Mouse (Mus musculus) cortical plate, adult 2 months (tissue): ENCODE measurements around the gene Esrrb. TPM values are rescaled to one million over a fixed set of nuclear protein-coding genes. Genes with fewer than 3 reads are reported as not detected.

ENCODE experiments used
- H3K27ac ChIP-seq: fragments of 200-500 bp; 2 replicates; pipeline ENCODE4 v1.5.1; 2012; ENCODE audit warnings: low read length, control low read depth, inconsistent platforms; ENCODE audit not compliant: insufficient read depth
- H3K4me1 ChIP-seq: fragments of 200-500 bp; 2 replicates; pipeline ENCODE4 v1.6.1; 2011; ENCODE audit warnings: low read length; ENCODE audit not compliant: control insufficient read depth, insufficient read depth
- H3K4me3 ChIP-seq: fragments of 200-500 bp; 2 replicates; pipeline ENCODE4 v1.5.1; 2011; ENCODE audit warnings: mild to moderate bottlenecking, low read length, control low read depth; ENCODE audit not compliant: insufficient read depth
- CTCF ChIP-seq: fragments of 200-500 bp; IDR thresholded peaks from 2 replicates; pipeline ENCODE4 v1.5.1; 2011; ENCODE audit warnings: mild to moderate bottlenecking, control low read depth, low read length; ENCODE audit not compliant: insufficient read depth; ENCODE audit errors: extremely low read depth
- POLR2A ChIP-seq: fragments of 200-500 bp; IDR thresholded peaks from 2 replicates; pipeline ENCODE4 v1.6.1; 2011; ENCODE audit warnings: mild to moderate bottlenecking, low read length, control low read depth; ENCODE audit not compliant: insufficient read depth; ENCODE audit errors: extremely low read depth
- polyA plus RNA-seq: library from polyadenylated mRNA; depleted of rRNA; stranded (reverse); fragments of >200 nt; gene quantifications from 2 replicates; pipeline ENCODE4 v1.2.3, GENCODE M21; 2012

Esrrb gene
- polyA plus RNA-seq, 1 experiment: 1.2 TPM

- Histone ChIP-seq H3K27ac (no peak overlapping the region), H3K4me1 (no peaks in the 10 kb centered on the region), H3K4me3 (no peak overlapping the region)
- TF ChIP-seq CTCF (no peak), POLR2A (no peak)
Measured at GRCm38 (mm10) chr12:86398762-86399161, 37.8 kb downstream of the Esrrb start.

GRCm38 (mm10) chr12:86402718-86403117 lies 41.8 kb downstream of the Esrrb start:
- no peaks in the 10 kb centered on the region for H3K4me1 ChIP-seq
- no peak overlapping the region for H3K27ac ChIP-seq
- no peak overlapping the region for H3K4me3 ChIP-seq
- TF ChIP-seq CTCF (peak; percentile 67), POLR2A (no peak)

- Histone ChIP-seq H3K4me1 (no peaks in the 10 kb centered on the region), H3K4me3 (peak overlapping the region; percentile 77), H3K27ac (no peak overlapping the region)
- TF ChIP-seq CTCF: no peak
- TF ChIP-seq POLR2A: 0 out of 2 replicates have a peak, but pooled peaks have one; percentile 12
Measured at GRCm38 (mm10) chr12:86421490-86421904, 60.6 kb downstream of the Esrrb start.

- peak overlapping the region; percentile 77 for H3K4me3 ChIP-seq
- H3K27ac ChIP-seq: no peak overlapping the region
- TF ChIP-seq POLR2A: no peak
- TF ChIP-seq CTCF: no peak
- H3K4me1 ChIP-seq: no peaks in the 10 kb centered on the region
Measured at GRCm38 (mm10) chr12:86422166-86422910, 61.4 kb downstream of the Esrrb start.

- Histone ChIP-seq H3K4me1 (no peaks in the 10 kb centered on the region), H3K4me3 (no peak overlapping the region), H3K27ac (no peak overlapping the region)
- TF ChIP-seq CTCF (no peak), POLR2A (no peak)
Measured at GRCm38 (mm10) chr12:86423102-86423501, 62.2 kb downstream of the Esrrb start.

- TF ChIP-seq POLR2A: no peak
- TF ChIP-seq CTCF: no peak
- H3K4me1 ChIP-seq: no peaks in the 10 kb centered on the region
- no peak overlapping the region for H3K27ac ChIP-seq
- no peak overlapping the region for H3K4me3 ChIP-seq
Measured at GRCm38 (mm10) chr12:86427585-86427984, 66.7 kb downstream of the Esrrb start.

GRCm38 (mm10) chr12:86431671-86432070 lies 70.8 kb downstream of the Esrrb start:
- TF ChIP-seq CTCF: no peak
- no peak for TF ChIP-seq POLR2A
- no peak overlapping the region for H3K4me3 ChIP-seq
- H3K27ac ChIP-seq: no peak overlapping the region
- no peaks in the 10 kb centered on the region for H3K4me1 ChIP-seq

GRCm38 (mm10) chr12:86433371-86433821 lies 72.5 kb downstream of the Esrrb start:
- Histone ChIP-seq H3K4me3 (peak overlapping the region; percentile 17), H3K27ac (no peak overlapping the region), H3K4me1 (no peaks in the 10 kb centered on the region)
- TF ChIP-seq CTCF (peak; percentile 66), POLR2A (no peak)

- no peak overlapping the region for H3K4me3 ChIP-seq
- TF ChIP-seq CTCF: no peak
- TF ChIP-seq POLR2A: no peak
- no peaks in the 10 kb centered on the region for H3K4me1 ChIP-seq
- no peak overlapping the region for H3K27ac ChIP-seq
Measured at GRCm38 (mm10) chr12:86435651-86436050, 74.7 kb downstream of the Esrrb start.

GRCm38 (mm10) chr12:86450848-86451247 lies 89.9 kb downstream of the Esrrb start:
- Histone ChIP-seq H3K4me3 (no peak overlapping the region), H3K27ac (no peak overlapping the region), H3K4me1 (no peaks in the 10 kb centered on the region)
- TF ChIP-seq CTCF (no peak), POLR2A (no peak)
